Mouse (Mus musculus) stomach, adult 2 months (tissue): ENCODE data around the gene Fam133b. TPM values are rescaled to one million over a fixed set of nuclear protein-coding genes. Genes with fewer than 3 reads are reported as not detected.

Source experiments
- polyA plus RNA-seq: library from polyadenylated mRNA; depleted of rRNA; stranded (reverse); fragments of >200 nt; gene quantifications from 2 replicates; pipeline ENCODE4 v1.2.3, GENCODE M21; 2012; rRNA removed

The Fam133b gene
- 0.87 and 1.6 TPM in 2 replicates for polyA plus RNA-seq

GRCm38 (mm10) chr5:3543629-3544479, at the start of gene Fam133b:
Gene Fam133b (plus strand): TSS chr5:3543833.

GRCm38 (mm10) chr5:3571266-3571665, 27.6 kb downstream of the Fam133b start, which contains the start of gene 1700109H08Rik:
Gene 1700109H08Rik (plus strand): TSS chr5:3571566.

GRCm38 (mm10) chr5:3595693-3596398, 52.2 kb downstream of the Fam133b start, which contains the start of gene Pex1:
Gene Pex1 (plus strand): TSS chr5:3596066.

GRCm38 (mm10) chr5:3596399-3596766, 52.8 kb downstream of the Fam133b start, which contains the start of gene Rbm48:
Gene Rbm48 (minus strand): TSS chr5:3596585.

Other genes with a start within 250 kb of the Fam133b start
- gene Cdk6, start 202.3 kb upstream of the Fam133b start, polyA plus RNA-seq = 0.68 and 0.96 TPM in 2 replicates
- gene 1700109H08Rik, start 27.7 kb downstream of the Fam133b start, polyA plus RNA-seq = 0.23 and 0.47 TPM in 2 replicates
- gene Pex1, start 52.2 kb downstream of the Fam133b start, polyA plus RNA-seq = 1.3 and 3.9 TPM in 2 replicates
- 0.70 and 0.90 TPM in 2 replicates for gene Rbm48, start 52.8 kb downstream of the Fam133b start, polyA plus RNA-seq
- not detected in 2 replicates for gene Tmbim7, start 107.3 kb downstream of the Fam133b start, polyA plus RNA-seq
- 16.5 and 30.6 TPM in 2 replicates for gene Gatad1, start 113.4 kb downstream of the Fam133b start, polyA plus RNA-seq